Mouse (Mus musculus): ENCODE results near the gene Spon1.

Gene Spon1

GRCm38 (mm10) chr7:113780286-113780685, 14.5 kb downstream of the Spon1 start:
- DNase-seq = no peak

- DNase-seq = no peak
These were observed 26.2 kb downstream of the Spon1 start for GRCm38 (mm10) chr7:113791991-113792390.

- peak; percentile 61 for DNase-seq
These were observed 27.1 kb downstream of the Spon1 start for GRCm38 (mm10) chr7:113792871-113793270.

- DNase-seq = no peak
These were observed 29.4 kb downstream of the Spon1 start for GRCm38 (mm10) chr7:113795209-113795608.

GRCm38 (mm10) chr7:113797134-113797533, 31.3 kb downstream of the Spon1 start:
- DNase-seq = no peak

- DNase-seq = no peak
These were observed 32.9 kb downstream of the Spon1 start for GRCm38 (mm10) chr7:113798605-113799255.

GRCm38 (mm10) chr7:113809781-113810180, 44.0 kb downstream of the Spon1 start:
- no peak for DNase-seq

- DNase-seq = peak; percentile 51
These were observed 45.8 kb downstream of the Spon1 start for GRCm38 (mm10) chr7:113811376-113812158.

- no peak for DNase-seq
These were observed 48.4 kb downstream of the Spon1 start for GRCm38 (mm10) chr7:113814101-113814779.

GRCm38 (mm10) chr7:113815726-113816125, 49.9 kb downstream of the Spon1 start:
- no peak for DNase-seq

- DNase-seq = no peak
These were observed 51.1 kb downstream of the Spon1 start for GRCm38 (mm10) chr7:113816827-113817334.

- no peak for DNase-seq
These were observed 52.3 kb downstream of the Spon1 start for GRCm38 (mm10) chr7:113818116-113818515.

- peak; percentile 34 for DNase-seq
These were observed 54.4 kb downstream of the Spon1 start for GRCm38 (mm10) chr7:113820213-113820612.

GRCm38 (mm10) chr7:113823026-113823425, 57.2 kb downstream of the Spon1 start:
- no peak for DNase-seq

- no peak for DNase-seq
These were observed 58.9 kb downstream of the Spon1 start for GRCm38 (mm10) chr7:113824651-113825050.

- DNase-seq = no peak
These were observed 59.9 kb downstream of the Spon1 start for GRCm38 (mm10) chr7:113825498-113826205.

GRCm38 (mm10) chr7:113826510-113826909, 60.7 kb downstream of the Spon1 start:
- no peak for DNase-seq

GRCm38 (mm10) chr7:113828122-113828571, 62.3 kb downstream of the Spon1 start:
- DNase-seq = no peak

GRCm38 (mm10) chr7:113828576-113828975, 62.8 kb downstream of the Spon1 start:
- no peak for DNase-seq

- DNase-seq = no peak
These were observed 71.4 kb downstream of the Spon1 start for GRCm38 (mm10) chr7:113837151-113837550.

GRCm38 (mm10) chr7:113839431-113839830, 73.6 kb downstream of the Spon1 start:
- DNase-seq = no peak

GRCm38 (mm10) chr7:113841521-113841920, 75.7 kb downstream of the Spon1 start:
- DNase-seq = no peak

- DNase-seq = no peak
These were observed 77.4 kb downstream of the Spon1 start for GRCm38 (mm10) chr7:113843150-113843549.

All from lung, postnatal 36 days (tissue).